Mouse (Mus musculus) megakaryocyte progenitor cell, adult 5-6 weeks (primary cell): ENCODE data around the gene Tchp. TPM values are rescaled to one million over a fixed set of nuclear protein-coding genes. Genes with fewer than 3 reads are reported as not detected.
A peak's percentile ranks its signal among the peaks of the same experiment; 100 is the strongest.

Source experiments
- ATAC-seq: replicated peaks from 2 replicates; pipeline ENCODE4 v1.8.0; 2016; ENCODE audit warnings: mild to moderate bottlenecking, moderate TSS enrichment, inconsistent platforms; ENCODE audit not compliant: poor library complexity
- total RNA-seq, 2 experiments: library from RNA; stranded (forward) in 1 of 2; stranded (reverse) in 1 of 2; fragments of 157-497, 149-512 nt in 1 of 2; fragments of 200-1000 nt in 1 of 2; gene quantifications; 2 replicates each; pipeline versions ENCODE4 v1.2.3 to v1.2.4; 2015 to 2017

Gene Tchp
- total RNA-seq, 2 experiments from 2014 or later, result 4.9 to 10.0 TPM

DNA sequence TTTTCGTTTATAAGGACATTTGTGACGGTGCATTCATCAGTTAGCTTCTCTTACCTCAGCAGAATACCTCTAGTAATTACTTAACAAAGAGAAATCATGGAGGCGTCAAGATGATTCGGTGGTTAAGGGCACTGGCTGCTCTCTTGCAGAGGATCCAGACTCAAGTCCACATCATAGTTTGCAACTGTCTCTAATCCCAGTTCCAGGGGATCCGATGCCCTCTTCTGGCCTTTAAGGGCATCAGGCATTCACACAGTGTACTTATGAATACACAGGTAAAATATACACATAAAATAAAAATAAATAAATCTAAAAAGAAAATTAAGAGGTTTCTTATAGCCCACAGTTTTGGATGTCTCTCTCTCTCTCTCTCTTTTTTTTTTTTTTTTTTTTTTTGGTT, 11.8 kb upstream of the Tchp start:
- ATAC-seq, result no peak

DNA sequence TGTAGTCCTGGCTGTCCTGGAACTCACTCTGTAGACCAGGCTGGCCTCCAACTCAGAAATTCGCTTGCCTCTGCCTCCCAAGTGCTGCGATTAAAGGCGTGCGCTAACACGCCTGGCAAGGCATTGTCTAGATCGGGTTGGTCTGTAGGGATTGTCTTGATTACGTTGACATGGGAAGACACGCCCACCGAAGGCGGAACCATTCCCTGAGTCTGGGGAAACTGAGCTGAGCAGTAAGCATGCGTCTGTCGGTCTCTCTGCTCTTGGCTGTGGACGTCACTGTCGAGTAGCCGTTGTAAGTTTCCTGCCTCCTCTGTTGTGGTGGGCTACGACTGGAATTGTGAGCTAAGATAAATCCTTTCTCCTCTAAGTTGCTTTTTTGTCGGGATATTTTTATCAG, 10.6 kb upstream of the Tchp start:
- no peak for ATAC-seq

DNA sequence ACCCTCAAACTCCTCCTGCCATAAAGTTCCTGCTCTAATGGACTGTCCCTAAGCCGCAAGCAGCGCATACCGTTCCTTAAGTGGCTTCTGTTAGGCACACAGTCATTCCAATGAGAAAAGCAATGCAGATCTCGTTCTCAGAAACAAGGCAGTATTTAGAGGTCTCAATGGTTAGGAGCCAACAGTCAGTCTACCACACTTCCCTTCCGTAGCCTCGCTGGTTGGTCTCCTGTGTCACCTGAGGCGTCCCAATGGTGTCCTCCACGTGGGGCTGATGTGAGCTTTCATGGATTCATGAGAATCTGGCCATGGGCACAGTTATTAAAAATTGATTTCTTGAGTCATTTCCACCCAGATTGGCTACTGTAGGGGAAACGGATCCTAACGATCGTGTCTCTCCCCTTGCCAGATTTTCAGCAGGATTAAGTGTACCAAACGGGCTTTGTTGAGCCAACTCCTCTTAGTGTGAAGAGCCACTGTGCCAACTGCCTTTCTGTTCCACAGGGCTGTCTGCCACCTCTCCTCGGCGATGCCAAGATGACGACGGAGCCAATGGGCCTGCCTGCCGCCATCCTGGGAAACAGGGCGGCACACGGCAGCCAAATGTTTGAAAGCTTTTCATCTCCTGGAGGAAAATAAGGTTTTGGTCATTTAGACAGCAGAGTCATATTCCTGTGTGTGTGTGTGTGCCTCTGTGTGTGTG, 9.4 kb upstream of the Tchp start:
- no peak for ATAC-seq

DNA sequence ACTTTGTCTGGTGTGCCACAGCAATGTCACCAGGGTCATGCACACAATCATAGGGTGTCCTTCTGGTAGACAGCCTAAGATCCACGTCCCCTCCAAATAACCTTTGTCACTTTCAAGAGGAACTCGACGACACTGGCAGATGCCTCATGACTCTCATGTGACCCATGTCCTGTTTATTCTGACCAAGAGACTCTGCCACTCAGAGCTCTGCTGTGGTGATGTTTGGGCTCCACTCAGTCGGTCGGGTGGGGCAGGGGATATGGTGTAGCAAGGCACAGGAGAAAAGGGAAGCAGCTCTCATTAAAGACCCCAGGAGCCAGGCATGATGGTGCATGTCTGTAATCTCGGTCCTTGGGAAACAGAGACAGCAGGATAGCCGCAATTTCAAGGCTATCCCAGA, 8.5 kb upstream of the Tchp start:
- ATAC-seq, result peak; percentile 49

DNA sequence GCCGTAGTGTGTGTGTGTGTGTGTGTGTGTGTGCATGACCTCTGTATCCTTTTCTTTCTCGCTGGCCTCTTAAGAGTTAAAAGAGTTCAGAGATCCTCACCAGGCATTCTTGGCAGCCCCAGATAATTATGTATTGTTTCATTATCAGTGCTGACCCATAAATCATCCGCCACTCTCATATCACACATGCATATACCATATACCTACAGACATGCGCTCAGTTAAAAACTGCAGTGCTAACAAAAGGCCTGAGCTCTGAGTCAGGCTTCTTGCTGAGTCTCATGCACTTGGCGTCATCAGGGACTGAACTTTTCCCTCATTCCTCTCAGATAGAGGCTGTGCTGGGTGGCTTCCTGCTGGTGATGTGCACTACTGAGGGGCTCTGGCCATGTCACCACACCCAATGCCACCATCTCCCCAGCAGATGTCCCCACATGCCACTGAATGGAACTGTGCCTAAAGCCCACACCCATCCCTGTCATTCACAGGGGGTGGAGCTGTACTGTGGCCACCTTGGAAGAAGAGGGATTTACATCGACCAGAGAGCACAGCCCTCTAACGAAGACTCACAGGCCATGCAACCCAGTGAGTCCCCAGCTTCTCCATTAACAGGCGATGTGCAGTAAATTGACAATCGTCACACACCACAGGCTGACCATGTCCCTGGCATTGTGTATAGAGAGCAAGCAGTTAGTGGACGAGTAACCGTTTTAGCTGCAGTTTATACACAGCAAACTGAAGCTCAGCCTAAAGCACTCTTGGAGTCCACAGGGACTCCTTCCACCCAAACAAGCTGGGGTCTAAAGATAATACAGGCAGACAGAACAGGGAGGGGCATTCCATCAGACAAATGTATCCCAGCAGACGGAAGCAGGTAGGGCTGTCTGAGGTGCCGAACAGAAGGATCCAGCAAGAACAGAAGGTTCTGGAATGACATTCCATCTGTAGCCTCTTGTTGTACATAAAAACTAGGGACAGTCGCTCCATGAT, 4.9 kb upstream of the Tchp start:
- peak; percentile 87 for ATAC-seq

DNA sequence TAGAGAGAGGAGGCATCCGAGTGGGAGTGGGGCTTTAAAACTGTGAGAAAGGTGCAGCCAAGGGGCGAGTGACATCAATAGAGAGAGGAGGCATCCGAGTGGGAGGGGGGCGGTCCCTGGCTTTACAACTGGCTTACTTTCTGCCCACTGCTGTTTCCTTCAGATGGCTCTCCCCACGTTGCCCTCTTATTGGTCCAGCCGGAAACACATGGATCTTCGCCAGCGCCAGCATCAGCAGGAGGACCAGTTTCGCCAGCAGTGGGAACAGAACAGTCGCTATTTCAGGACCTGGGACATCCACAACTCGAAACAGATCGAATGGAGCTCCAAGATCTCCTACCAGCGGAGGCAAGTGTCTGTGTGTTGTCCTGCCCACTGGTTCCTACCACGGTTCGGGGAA, 931 bp downstream of the Tchp start:
- ATAC-seq, result no peak

DNA sequence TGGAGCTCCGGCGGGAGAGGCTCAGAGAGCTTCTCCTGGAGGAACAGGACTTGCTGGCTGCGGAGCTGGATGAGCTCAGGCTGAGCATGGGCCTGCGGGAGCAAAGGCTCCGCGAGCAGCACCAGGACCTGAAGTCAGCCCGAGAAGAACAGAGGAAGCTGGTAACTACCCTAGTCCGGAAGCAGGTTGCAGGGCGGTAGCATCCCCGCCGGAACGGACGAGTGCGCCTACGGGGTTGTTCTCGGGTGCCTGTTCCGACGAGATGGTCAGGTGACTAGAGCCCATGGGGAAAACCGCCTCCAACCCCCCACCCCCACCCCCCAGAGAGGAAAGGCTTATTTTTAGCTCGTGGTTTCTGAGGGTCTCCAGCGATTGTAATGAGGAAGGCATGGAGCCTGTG, 1.8 kb downstream of the Tchp start:
- no peak for ATAC-seq

DNA sequence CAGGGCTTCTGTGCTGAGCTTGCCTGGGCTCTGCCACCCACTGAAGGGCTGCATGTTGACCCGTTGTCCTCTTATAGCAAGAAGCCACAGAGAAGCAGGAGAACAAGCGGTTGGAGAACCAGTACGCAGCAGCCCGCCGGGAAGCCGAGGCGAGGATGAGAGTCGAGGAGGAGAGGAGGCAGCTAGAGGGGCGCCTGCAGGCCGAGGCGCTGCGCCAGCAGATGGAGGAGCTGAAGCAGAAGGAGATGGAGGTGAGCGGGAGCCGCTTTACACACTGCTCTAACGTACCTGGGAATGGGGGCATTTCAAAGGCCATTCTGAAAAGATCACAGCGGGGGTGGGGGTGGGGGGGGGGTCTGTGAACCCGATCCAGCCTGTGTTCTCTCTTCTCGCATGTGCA, 7.0 kb downstream of the Tchp start:
- no peak for ATAC-seq

DNA sequence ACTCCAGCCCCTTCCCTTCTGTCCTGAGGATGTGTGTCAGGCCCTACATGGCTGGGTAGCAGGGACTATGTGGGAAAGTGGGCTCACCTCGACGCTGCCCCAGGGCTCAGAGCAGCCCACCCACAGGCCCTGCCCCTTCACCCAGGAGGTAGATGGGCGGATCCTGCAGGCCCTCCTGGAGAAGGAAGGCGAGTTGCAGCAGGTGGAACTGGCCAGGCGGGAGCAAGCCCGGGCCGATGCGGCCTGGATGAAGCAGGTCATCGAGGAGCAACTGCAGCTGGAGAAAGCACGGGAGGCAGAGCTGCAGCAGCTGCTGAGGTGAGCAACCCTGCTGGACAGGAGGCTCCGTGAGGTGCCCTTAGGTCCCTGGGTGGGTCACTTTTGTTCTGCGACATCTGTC, 9.7 kb downstream of the Tchp start:
- ATAC-seq, result no peak

DNA sequence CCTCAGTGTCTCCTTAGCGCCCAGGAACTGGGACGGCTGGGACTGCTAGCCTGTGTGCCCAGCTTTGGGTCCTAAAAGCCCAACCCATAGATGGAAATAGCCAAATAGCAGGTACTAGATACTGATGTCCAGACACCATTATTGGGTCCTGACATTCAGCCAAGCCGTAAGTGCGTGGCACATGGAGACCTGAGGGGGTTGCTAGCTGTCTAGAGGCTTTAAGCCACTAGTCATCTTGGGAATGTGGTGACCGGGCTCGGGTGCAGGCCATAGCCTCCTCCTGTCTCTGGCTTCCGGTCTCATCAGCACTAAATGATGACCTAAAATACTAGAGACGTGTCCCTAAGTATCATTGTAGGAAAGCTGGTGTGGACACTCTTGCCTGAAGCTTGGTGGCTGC, 10.4 kb downstream of the Tchp start:
- ATAC-seq, result no peak

DNA sequence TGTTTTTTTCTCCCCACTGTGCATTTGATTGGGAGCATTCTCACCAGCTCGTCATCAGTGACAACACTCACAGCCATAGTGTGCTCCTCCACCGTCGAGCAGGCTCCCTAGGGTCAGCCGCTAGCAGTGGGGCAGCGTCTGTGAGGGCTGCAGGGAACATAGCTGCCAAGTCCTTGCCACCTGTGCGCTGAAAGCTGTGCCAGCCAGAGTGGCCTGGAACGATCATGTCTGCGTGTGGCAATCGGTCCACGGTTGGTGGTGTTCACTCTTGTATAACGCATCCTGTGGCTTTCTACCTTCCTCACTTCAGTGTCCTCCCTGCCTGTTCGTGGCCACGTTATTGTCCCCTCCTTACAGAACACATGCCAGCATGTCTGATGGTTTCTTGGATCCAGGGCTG, 10.9 kb downstream of the Tchp start:
- no peak for ATAC-seq

DNA sequence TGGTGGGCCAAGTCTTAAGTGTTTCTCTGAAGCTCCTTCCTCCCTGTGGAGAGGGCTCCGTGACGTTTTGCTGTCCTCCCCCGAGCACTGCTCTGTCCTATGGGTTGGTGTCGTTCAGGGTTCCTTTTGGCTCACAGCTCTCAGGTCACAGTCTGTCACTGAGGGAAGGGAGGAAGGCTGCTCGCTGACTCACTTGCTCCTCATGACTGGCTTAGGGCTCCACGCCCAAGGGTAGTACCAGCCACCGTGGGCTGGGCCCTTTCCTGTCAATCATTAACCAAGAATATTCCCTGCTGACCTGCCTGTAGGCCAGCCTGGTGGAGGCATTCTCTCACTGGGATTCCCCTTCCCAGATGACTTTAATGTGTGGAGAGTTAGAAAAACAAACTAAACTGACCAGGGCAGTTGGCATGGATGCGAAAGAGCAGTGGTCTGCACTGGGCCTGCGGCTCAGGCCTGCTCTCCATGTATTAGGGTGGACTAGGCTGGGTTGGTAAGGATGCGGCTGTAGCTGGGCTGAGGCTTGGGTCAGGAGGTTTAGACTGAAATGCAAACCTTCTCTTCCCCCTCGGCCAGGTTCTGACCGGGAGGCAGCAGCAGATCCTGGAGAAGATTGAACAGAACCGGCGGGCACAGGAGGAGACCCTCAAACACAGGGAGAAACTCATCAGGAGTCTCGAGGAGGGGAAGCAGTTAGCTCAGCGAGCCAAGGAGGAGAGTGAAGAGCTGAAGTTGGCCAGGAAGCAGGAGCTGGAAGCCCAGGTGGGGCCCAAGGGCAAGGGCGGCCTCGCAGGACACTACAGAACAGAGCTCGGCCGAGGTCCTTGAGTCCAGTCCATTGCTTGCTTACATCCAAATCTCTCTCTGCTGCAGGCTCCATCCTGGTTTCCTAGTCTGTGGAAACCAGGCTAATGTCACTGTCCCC, 11.7 kb downstream of the Tchp start:
- ATAC-seq, result no peak

DNA sequence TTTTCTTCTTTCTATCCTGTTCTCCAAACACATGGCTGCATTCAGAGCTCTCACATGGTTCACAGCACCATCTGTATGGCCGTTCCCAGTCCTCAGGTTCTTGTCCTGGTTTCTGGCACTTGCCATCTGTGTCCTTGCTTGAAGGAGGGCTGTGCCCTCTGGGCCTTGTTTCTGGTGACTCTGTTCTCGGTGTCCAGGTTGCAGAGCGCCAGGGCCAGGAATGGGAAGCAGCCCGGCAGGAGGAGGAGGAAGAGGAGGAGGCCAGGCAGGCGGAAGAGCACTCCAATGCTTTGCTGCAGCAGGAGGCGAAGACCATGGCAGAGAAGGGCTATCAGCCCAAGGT, 12.3 kb downstream of the Tchp start:
- ATAC-seq, result no peak

DNA sequence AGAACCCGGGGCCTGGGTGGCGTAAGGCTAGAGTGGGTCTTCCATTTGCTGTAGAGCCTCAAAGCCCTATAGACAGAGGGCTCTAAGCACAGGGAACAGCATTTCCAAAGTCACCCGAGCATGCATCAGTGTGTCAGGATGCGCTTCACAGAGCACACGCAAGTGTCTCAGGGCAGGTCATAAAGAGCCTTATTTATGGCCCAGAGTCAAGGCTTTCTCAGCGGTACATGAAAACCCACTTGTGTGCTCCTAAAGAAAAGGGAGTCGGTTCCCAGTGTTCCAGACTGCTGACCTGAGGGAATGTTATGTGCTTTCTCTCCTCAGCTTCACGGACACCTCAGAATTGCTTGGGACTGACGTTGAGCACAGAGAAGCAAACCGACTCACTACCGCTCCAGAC, 13.2 kb downstream of the Tchp start:
- no peak for ATAC-seq

DNA sequence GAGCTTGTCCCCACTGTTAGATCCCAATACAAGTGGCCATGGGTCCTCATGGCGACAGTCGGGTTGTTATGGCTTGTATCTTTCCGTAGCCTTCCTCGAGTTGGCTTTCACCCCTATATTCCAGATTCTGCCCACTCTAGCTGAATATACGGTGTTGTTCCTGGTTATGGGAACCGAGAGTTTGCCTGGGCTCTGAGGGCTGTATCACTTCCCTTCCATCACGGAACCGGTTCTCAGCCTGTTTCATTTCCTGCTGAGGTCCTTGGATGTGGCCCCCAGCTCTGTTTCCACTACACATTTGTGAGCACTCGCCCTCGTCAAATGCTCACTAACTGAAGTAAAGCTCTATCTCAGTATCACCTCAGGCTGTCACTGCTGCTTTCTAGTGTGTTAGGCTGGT, 14.4 kb downstream of the Tchp start:
- ATAC-seq, result 0 out of 2 replicates have a peak, but pooled peaks have one; percentile 27

DNA sequence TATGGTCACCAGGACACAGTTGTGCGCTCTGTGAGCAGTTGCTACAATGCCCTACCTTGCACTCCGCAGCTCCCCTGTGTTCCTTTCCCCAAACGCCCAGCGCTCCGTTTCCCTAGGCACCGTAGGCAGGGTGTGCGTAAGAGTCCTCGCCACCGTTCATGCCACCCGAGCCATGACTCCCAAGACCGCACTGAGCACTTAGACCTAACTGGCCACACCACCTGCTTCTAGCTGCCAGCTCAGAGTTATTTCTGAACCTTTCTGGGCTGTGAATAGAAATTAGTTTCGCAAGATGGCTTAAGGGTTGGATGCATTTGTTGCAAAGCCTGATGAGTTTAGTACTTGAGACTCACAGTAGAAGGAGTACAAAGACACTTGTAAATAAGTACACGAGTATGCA, 15.3 kb downstream of the Tchp start:
- ATAC-seq, result no peak

DNA sequence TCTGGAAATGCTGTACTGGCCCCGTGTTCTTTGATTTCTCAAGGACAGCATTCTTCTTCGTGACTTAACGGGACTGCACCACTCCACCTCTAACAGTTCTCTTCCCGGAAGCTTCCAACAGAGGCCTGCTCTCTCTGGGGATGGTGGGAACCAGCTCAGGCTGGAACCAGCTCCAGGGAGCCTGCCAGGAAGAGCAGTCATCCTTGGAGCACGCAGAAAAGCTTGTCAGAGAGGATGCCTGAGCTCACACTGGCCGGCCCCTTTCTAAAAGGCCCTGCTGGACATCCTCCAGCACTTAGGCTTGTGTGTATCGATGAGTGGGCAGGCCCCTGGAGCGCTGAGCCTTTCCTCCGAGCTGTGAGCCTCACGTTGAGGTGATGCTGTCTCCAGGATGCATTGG, 20.6 kb downstream of the Tchp start:
- ATAC-seq, result no peak

DNA sequence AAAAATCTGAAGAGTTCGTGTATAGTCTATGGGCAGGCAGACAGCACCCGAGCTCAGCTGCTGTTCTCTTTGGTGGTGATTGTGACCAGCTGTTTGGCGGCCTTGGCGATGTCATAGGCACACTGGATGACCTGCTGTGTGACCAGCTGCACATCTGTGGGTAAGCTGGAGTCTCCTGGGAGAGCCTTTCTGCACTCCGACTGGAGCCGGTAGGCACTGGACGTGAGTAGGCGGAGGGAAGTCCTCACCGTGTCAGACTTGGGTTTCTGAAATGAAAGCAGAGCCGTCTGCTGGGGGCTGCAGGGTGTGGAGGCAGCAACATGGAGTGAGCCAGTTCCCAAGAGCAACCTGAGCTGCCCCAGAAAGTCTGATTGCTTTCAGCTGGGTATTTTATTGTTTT, 22.6 kb downstream of the Tchp start:
- no peak for ATAC-seq

DNA sequence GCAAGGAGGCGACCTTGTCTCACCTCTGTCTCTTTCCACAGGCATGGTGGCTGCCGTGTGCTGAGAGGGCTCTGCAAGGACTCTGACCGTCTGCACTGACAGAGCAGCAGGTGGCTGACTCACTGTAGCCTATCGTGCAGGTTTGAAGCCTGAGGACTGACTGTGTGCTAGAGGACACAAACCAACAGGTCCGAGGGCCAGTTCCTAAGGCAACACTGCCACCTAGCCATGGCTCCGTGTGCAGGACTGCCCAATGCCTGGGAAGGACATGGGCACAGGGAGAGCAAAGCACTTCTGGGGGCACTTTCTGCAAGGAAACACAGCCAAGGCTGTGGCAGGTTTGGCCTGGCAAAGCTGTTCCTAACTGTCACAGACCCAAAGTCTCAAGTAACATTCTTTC, 23.9 kb downstream of the Tchp start:
- no peak for ATAC-seq

DNA sequence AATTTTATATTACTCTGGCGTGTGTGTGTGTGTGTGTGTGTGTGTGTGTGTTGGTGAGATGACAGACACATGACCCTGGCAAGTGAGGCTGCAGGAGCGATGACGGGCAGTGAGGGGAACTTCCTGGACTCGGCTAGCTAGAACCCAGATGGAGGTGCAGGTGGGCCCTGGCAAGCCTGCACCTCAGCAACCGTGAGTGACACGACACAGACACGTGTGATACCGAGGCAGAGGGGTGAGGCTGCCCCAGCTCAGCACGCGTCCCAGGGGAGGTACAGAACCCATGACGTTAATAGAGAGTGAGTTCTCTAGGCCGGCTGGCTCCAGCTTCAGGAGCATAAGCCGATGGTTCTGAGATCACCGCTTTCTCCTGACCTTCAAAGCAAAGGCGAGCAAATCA, 24.4 kb downstream of the Tchp start:
- ATAC-seq, result no peak

DNA sequence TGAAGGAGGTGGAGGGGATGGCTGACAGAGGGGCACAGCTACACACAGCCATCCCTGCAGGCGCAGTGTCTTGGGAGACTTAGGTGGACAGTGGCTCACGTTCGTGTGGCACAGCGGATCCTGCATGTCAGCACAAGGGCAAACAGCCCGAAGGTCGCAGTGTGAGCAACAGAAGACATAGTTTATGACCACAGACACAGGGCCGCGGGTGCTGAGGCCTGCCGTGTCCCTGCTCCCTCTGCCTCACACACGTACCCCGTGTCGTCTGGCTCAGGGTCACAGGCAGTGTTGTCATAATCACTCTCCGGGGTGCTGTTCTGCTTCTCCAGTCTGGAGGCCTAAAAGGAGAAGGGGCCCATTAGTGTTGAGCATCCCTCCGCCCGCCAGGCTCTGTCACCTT, 26.0 kb downstream of the Tchp start:
- ATAC-seq, result no peak
